In the genomic region with DNA sequence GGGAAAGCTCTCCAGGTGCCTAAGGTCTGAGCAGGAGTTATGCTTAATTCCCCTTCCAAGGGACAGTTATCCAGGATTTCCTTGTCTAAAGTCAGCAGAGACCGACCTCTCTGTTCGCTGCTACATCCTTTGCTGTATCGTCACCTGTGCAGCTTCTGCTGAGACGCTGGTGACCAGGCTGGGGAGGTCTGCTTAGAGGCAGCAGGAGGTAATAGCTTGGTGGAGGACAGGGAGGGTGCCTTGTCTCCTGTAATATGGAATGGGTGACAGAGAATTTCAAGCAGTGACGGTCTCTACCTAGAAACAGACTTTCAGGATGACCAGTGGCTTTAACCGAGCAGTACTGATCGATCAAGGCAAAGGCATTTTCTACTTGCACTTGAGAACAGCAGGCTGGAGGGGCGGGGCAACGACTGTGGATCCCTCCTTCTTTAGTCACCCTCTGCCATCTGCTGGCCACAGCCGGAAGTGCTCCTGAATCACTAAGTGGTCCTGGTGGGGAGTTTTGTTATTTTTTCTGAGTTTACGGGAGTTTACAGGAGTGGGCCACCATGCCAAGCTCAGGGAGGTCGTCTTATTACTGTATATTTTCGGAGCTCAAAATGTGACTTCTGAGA, we compare ENCODE assay signal across 8 mouse cellular contexts. TPM values are rescaled to one million over a fixed set of nuclear protein-coding genes. Genes with fewer than 3 reads are reported as not detected.
DNase-seq lines count a peak whose midpoint lies in the region; ATAC-seq and TF ChIP-seq lines count a peak whose summit lies in the region.

No protein-coding gene starts in this region.

- TF ChIP-seq POLR2A in heart, adult 2 months (IDR thresholded peaks at IDR 0.05; ENCODE audit: insufficient read depth, low read depth, low read length) = no peak
- no peak for TF ChIP-seq POLR2A in kidney, adult 2 months (IDR thresholded peaks at IDR 0.05; ENCODE audit: low read depth, low read length)
- TF ChIP-seq POLR2A in spleen, adult 2 months (IDR thresholded peaks at IDR 0.05; ENCODE audit: low read depth, low read length) = no peak

- H3K4me1 ChIP-seq in embryonic facial prominence, embryonic 13.5 days = peaks cover 4% of the 10 kb centered on the region
- H3K4me1 ChIP-seq in heart, adult 2 months (ENCODE audit: control insufficient read depth, insufficient read depth, low read length) = peaks cover 2% of the 10 kb centered on the region; the same call in 1 of the 2 replicates
- H3K4me1 ChIP-seq in kidney, adult 2 months (ENCODE audit: control insufficient read depth, insufficient read depth, low read length) = no peaks in the 10 kb centered on the region
- peaks cover 4% of the 10 kb centered on the region; the same call in 1 of the 2 replicates for H3K4me1 ChIP-seq in limb, embryonic 12.5 days (replicated peaks)
- H3K4me1 ChIP-seq in midbrain, embryonic 15.5 days = peaks cover 4% of the 10 kb centered on the region; the same call in 1 of the 2 replicates
- H3K4me1 ChIP-seq in spleen, adult 2 months (ENCODE audit: control insufficient read depth, insufficient read depth, insufficient read length) = no peaks in the 10 kb centered on the region

- TF ChIP-seq CTCF in heart, adult 2 months (IDR thresholded peaks at IDR 0.05) = peak; percentile 94
- peak; percentile 92 for TF ChIP-seq CTCF in kidney, adult 2 months (conservative IDR thresholded peaks at IDR 0.05; ENCODE audit: insufficient read depth, insufficient read length, low read depth, low read length)
- peak; percentile 84 for TF ChIP-seq CTCF in spleen, adult 2 months (IDR thresholded peaks at IDR 0.05; ENCODE audit: extremely low read depth, insufficient read depth, insufficient read length, insufficient replicate concordance)

- H3K79me2 ChIP-seq in heart, adult 2 months (replicated peaks; ENCODE audit: control insufficient read depth, insufficient read depth, low read length) = no peaks in the 10 kb centered on the region

- H3K4me2 ChIP-seq in embryonic facial prominence, embryonic 13.5 days = peak overlapping the region; percentile 51
- H3K4me2 ChIP-seq in limb, embryonic 12.5 days = peak overlapping the region; percentile 40
- H3K4me2 ChIP-seq in midbrain, embryonic 15.5 days = peak overlapping the region; percentile 49

- no peak overlapping the region for H3K27ac ChIP-seq in embryonic facial prominence, embryonic 13.5 days
- H3K27ac ChIP-seq in heart, adult 2 months = no peak overlapping the region
- H3K27ac ChIP-seq in kidney, adult 2 months (ENCODE audit: insufficient read depth, low read depth, low read length) = no peak overlapping the region
- no peak overlapping the region for H3K27ac ChIP-seq in limb, embryonic 12.5 days
- H3K27ac ChIP-seq in midbrain, embryonic 15.5 days = no peak overlapping the region
- no peak overlapping the region for H3K27ac ChIP-seq in spleen, adult 2 months (ENCODE audit: insufficient read depth, low read length)

- intact Hi-C loops in heart, adult 2 months (cut with DNase I) = loop anchor here (1.0 to 10.0 kb wide), 6 partner anchors 36 to 948 kb away; no protein-coding TSS in a partner anchor

- H3K4me3 ChIP-seq in embryonic facial prominence, embryonic 13.5 days = 0 out of 2 replicates have a peak overlapping the region, but pooled peaks have one; percentile 18
- H3K4me3 ChIP-seq in heart, adult 2 months = no peak overlapping the region
- H3K4me3 ChIP-seq in kidney, adult 2 months (ENCODE audit: insufficient read depth, low read depth, low read length) = no peak overlapping the region
- H3K4me3 ChIP-seq in limb, embryonic 12.5 days (replicated peaks) = no peak overlapping the region; the same call in 1 of the 2 replicates
- H3K4me3 ChIP-seq in midbrain, embryonic 15.5 days = peak overlapping the region; percentile 22
- H3K4me3 ChIP-seq in spleen, adult 2 months (ENCODE audit: extremely low read depth, insufficient read depth, insufficient read length) = no peak overlapping the region

- ATAC-seq in embryonic facial prominence, embryonic 13.5 days (ENCODE audit: insufficient number of reproducible peaks, insufficient read depth, low FRiP score, low TSS enrichment, low read depth) = peak; percentile 38; the same call in 1 of the 2 replicates
- ATAC-seq in limb, embryonic 12.5 days (ENCODE audit: insufficient number of reproducible peaks, insufficient read depth, low FRiP score, low TSS enrichment, low read depth) = peak; percentile 69; the same call in 1 of the 2 replicates
- ATAC-seq in midbrain, embryonic 15.5 days (replicated peaks) = peak; percentile 78; the same call in 1 of the 2 replicates

- H3K27me3 ChIP-seq in embryonic facial prominence, embryonic 13.5 days = peaks cover 6% of the 10 kb centered on the region; the same call in 1 of the 2 replicates
- H3K27me3 ChIP-seq in heart, adult 2 months (ENCODE audit: control insufficient read depth, insufficient read depth, low read length) = no peaks in the 10 kb centered on the region
- H3K27me3 ChIP-seq in kidney, adult 2 months (replicated peaks; ENCODE audit: control insufficient read depth, insufficient read depth, low read length) = no peaks in the 10 kb centered on the region
- no peaks in the 10 kb centered on the region for H3K27me3 ChIP-seq in limb, embryonic 12.5 days
- no peaks in the 10 kb centered on the region for H3K27me3 ChIP-seq in midbrain, embryonic 15.5 days (replicated peaks)
- H3K27me3 ChIP-seq in spleen, adult 2 months (ENCODE audit: control insufficient read depth, insufficient read depth, low read length) = no peaks in the 10 kb centered on the region

- H3K36me3 ChIP-seq in embryonic facial prominence, embryonic 13.5 days = no peaks in the 10 kb centered on the region
- H3K36me3 ChIP-seq in heart, adult 2 months (ENCODE audit: control insufficient read depth, insufficient read depth, low read length) = no peaks in the 10 kb centered on the region
- H3K36me3 ChIP-seq in kidney, adult 2 months (ENCODE audit: control insufficient read depth, insufficient read depth, low read length) = no peaks in the 10 kb centered on the region
- H3K36me3 ChIP-seq in limb, embryonic 12.5 days = no peaks in the 10 kb centered on the region
- H3K36me3 ChIP-seq in midbrain, embryonic 15.5 days (replicated peaks) = no peaks in the 10 kb centered on the region
- no peaks in the 10 kb centered on the region for H3K36me3 ChIP-seq in spleen, adult 2 months (ENCODE audit: control insufficient read depth, insufficient read depth, low read length)

- WGBS in embryonic facial prominence, embryonic 13.5 days = 19% methylated on average over 13 of the region's 13 CpGs
- WGBS in heart, adult 2 months = 8% methylated on average over 13 of the region's 13 CpGs
- WGBS in kidney, adult 2 months = 12% methylated on average over 13 of the region's 13 CpGs
- WGBS in limb, embryonic 12.5 days = 16% methylated on average over 13 of the region's 13 CpGs
- WGBS in midbrain, embryonic 15.5 days = 17% methylated on average over 13 of the region's 13 CpGs
- 12% methylated on average over 13 of the region's 13 CpGs for whole genome bisulfite sequencing in spleen, adult 2 months

- no peaks in the 10 kb centered on the region for H3K9me3 ChIP-seq in embryonic facial prominence, embryonic 13.5 days
- H3K9me3 ChIP-seq in limb, embryonic 12.5 days = no peaks in the 10 kb centered on the region
- no peaks in the 10 kb centered on the region for H3K9me3 ChIP-seq in midbrain, embryonic 15.5 days

- peak; percentile 54 for DNase-seq in 3134 (ENCODE audit: extremely low read depth, insufficient read length, low spot score)
- peak; percentile 87 to 91 for DNase-seq in adrenal gland, postnatal 36 days
- DNase-seq in heart, adult 2 months = peak; percentile 71 to 86
- peak; percentile 80 for DNase-seq in kidney, adult 2 months
- DNase-seq in spleen, adult 2 months (ENCODE audit: low read depth in 1 of 2, low spot score in 2 of 2) = peak; percentile 45 to 63

- H3K9ac ChIP-seq in embryonic facial prominence, embryonic 13.5 days = 0 out of 2 replicates have a peak overlapping the region, but pooled peaks have one; percentile 49
- H3K9ac ChIP-seq in heart, adult 2 months (ENCODE audit: low read depth, low read length) = peak overlapping the region; percentile 33
- no peak overlapping the region for H3K9ac ChIP-seq in limb, embryonic 12.5 days (replicated peaks)
- no peak overlapping the region for H3K9ac ChIP-seq in midbrain, embryonic 15.5 days

- TF ChIP-seq EP300 in heart, adult 2 months (IDR thresholded peaks at IDR 0.05; ENCODE audit: insufficient read depth, low read depth, low read length) = peak; percentile 57; the same call in 1 of the 2 replicates

RNA-seq across cellular contexts. Expression of gene Smyd2, which starts 50.7 kb away (rescaled TPM):
- total RNA-seq in adrenal gland, postnatal 36 days (2021) = 10 to 100 TPM; 76.7 to 81.8 TPM
- polyA plus RNA-seq in embryonic facial prominence, embryonic 13.5 days (2015; fragmentation: Nextera tagmentation; extraction: Ambion mirVana) = 93.3 and 98.4 TPM in 2 replicates
- 10 to 100 TPM; 81.5 to 99.2 TPM for total RNA-seq in heart, adult 2 months (2021)
- polyA plus RNA-seq in heart, adult 2 months (2012; rRNA removed) = 117 and 142 TPM in 2 replicates
- polyA plus RNA-seq in kidney, adult 2 months (2012; rRNA removed) = 42.8 and 46.3 TPM in 2 replicates
- polyA plus RNA-seq in limb, embryonic 12.5 days (2016; fragmentation: Nextera tagmentation; extraction: Ambion mirVana) = 74.3 and 82.8 TPM in 2 replicates
- polyA plus RNA-seq in midbrain, embryonic 15.5 days (2015; fragmentation: Nextera tagmentation; extraction: Ambion mirVana) = 71.3 and 71.8 TPM in 2 replicates
- 13.0 and 14.6 TPM in 2 replicates for polyA plus RNA-seq in spleen, adult 2 months (2012; rRNA removed)

Comparison
In these comparisons a context has a peak if more than half of its experiments do, and no peak if none do; other contexts are left out.
1. H3K4me3 ChIP-seq: peak in embryonic facial prominence, embryonic 13.5 days (single experiment) and midbrain, embryonic 15.5 days (single experiment); none in heart, adult 2 months (single experiment), kidney, adult 2 months (single experiment), limb, embryonic 12.5 days (single experiment) and spleen, adult 2 months (single experiment).
2. H3K9ac ChIP-seq: peak in embryonic facial prominence, embryonic 13.5 days (single experiment) and heart, adult 2 months (single experiment); none in limb, embryonic 12.5 days (single experiment) and midbrain, embryonic 15.5 days (single experiment).
3. Peak in every context shown above with its lines, with median percentiles within 50 percentile points of each other: DNase-seq, ATAC-seq, H3K4me2 ChIP-seq and CTCF ChIP-seq.